Mouse (Mus musculus): Measurements from ENCODE around the gene Exoc7. TPM values are rescaled to one million over a fixed set of nuclear protein-coding genes. Genes with fewer than 3 reads are reported as not detected.

Exoc7 gene
- total RNA-seq, 2 experiments from 2014 or later = 54.0 to 62.6 TPM

- DNase-seq = no peak
These were observed 5.3 kb upstream of the Exoc7 start for GRCm38 (mm10) chr11:116312359-116312758.

- DNase-seq = peak; percentile 39
These were observed 4.1 kb upstream of the Exoc7 start for GRCm38 (mm10) chr11:116311169-116311568.

- no peak for DNase-seq
These were observed 2.6 kb upstream of the Exoc7 start for GRCm38 (mm10) chr11:116309601-116310000.

DNA sequence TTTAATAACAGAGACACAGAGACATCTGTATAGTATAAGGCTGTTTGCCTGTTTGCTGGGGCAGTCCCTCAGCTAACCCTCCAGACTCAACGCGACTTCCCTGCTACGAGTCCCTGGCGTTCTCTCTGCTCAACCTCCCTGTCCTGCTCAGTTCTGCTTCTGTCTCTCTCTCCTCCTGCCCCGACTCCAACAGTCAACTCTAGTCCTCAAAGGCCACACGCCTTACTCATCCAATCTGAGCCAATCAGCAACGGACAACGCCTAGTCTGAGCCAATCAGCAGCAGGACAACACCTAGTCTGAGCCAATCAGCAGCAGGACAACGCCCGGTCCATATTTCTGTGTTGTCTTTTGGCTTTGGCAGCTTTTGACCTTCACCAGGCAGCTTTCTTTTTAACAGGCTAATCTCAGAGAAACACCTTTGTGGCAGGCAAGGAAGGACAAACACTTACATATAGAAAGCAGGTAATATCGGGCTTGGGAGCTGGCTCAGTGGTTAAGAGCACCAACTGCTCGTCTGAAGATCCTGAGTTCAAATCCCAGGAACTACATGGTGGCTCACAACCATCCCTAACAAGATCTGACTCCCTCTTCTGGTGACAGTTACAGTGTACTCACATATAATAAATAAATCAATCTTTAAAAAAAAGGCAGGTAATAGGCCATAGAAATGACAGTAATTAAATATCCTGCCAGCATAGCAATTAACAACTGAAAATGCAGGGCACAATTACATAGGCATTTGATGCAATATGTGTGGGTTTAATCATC, 914 bp upstream of the Exoc7 start:
- DNase-seq = no peak

DNA sequence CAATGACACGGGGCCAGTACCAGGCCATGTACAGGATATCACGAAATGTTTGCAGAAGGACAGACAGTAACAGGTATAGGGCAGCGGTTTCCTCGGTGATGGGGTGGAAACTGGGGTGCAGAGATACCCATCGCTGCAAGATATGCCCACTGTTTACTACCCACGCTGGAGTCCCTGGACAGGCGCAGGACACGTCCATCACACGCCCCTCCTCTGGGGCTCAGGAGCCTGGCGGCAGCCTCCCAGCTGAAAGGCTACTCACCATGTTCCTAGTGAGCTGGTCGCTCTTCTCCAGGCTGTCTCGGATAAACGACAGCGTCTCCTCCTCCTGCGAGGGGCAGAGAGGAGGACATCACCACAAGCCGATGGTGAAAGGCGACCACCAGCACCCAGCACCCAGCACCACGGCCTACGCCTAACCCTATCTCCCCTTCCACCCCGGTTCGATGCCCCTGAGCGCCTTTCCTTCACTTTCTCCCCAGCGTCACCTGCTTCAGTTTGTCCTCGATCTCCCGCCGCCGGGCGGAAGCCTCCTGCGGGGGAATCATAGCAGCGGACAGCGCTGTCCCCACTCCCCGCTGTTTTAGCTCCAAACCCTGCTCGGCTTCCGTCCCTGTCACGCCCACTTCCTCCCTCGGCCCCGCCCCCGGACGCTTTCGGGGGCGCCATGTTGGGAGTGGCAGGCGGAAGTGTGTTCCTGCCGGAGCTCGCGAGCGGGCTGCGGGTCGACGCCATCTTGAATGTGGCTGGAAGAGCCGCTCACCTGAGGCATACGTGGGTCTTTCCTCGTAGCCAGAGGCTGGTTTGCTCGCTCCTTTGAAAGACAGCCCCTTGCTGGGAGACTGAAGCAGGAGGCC, 679 bp downstream of the Exoc7 start:
- DNase-seq = peak; percentile 97

DNA sequence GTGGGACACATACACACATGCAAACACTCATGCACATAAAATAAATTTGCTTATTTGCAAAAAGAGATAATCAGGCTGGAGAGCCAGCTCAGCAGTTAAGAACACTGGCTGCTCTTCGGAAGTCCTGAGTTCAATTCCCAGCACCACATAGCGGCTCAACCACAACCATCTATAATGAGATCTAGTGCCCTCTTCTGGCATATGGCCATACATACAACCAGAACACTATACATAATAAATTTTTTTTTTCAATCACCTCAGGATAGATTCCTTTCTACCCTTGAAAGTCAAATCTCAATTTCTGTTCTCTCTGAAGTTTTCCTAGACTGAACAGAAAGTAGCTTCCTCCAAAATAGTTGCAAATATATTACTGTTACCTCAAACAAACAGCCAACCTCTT, 1.6 kb downstream of the Exoc7 start:
- no peak for DNase-seq

DNA sequence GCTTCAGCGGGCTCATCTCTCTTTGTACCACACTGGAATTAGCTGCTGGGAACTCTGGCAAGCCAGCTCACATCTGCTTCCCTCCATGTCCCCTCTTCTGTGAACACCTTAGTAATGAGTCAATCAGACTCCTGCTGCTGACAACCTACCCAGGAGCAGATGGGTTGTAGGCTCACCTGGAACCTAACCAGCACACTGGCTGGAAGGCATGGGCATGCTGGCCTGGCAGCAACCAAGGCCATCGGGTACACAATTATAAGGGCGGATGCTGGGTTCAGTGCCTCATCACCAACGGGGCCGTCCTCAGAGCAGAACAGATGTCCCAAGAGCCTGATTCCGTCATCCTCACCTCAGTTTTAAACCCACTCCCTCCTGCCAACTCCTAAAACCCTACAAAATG, 8.4 kb downstream of the Exoc7 start:
- no peak for DNase-seq

DNA sequence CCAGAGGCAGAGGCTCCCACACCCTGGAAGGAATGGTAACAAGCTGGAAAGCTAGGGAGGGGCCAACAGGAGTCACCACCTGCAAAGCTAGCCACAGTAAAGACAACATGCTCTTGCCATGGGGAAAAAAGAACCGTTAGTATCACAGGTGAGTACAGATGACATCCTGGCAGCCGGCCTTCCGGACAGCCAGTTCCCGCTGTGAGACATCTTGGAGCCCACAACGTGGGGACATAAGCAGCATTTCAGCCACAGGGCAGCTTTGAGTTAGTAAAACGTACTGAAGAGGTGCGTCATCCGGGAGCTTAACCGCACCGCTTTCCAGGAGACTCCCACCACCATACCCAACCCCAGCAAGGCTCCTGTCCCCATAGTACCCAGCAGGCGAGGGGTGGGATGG, 8.8 kb downstream of the Exoc7 start:
- DNase-seq = no peak

- DNase-seq = no peak
These were observed 10.0 kb downstream of the Exoc7 start for GRCm38 (mm10) chr11:116297017-116297416.

DNA sequence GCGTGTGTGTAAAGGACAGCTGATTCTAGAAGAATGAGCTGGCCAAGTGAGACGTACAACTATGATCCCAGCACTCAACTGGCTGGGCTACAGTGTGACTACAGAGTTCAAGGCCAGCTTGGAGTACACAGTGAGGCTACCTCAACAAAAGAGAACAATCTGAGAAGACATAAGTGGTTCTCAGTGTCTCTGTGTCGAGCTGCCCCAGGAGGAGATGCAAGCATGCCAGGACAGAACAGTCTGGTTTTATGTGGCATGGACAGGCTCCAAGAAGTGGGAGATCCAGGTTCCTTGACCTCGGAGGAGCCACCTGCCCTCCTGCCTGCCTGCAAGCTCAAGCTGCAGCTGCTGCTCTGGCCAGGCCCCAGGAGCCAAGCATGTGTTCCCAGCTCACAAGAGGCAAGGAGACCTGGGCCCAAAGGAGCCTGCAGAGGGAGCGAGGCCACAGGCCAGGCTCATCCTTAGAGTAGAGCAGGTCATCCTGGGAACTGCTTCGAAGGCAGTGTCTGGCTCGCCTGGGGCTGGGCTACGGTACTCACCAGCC, 10.8 kb downstream of the Exoc7 start:
- DNase-seq = no peak

GRCm38 (mm10) chr11:116294319-116294718, 12.7 kb downstream of the Exoc7 start:
- peak; percentile 72 for DNase-seq

GRCm38 (mm10) chr11:116293538-116294137, 13.4 kb downstream of the Exoc7 start:
- DNase-seq = no peak

GRCm38 (mm10) chr11:116292401-116292800, 14.6 kb downstream of the Exoc7 start:
- DNase-seq = no peak

GRCm38 (mm10) chr11:116290556-116290955, 16.5 kb downstream of the Exoc7 start:
- DNase-seq = no peak

DNA sequence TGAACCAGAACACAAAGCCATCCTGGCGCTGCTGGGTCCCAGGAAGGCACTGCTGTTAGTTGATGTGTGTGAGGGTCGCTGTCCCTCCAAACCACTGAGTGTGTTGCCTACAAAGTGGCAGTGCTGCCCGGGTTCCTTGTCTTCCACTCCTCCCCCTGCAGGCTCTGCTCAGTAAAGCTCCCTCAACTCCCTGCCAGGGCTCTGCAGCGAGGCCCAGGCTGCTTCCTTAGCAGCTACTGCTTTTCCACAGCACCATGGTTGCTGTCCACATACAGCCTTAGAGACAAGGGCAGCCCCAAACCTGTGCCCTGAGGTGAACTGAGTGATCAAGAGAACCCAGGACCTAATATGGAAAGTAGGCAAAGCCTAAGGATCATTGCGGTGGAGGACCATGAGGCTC, 19.7 kb downstream of the Exoc7 start:
- DNase-seq = no peak

DNA sequence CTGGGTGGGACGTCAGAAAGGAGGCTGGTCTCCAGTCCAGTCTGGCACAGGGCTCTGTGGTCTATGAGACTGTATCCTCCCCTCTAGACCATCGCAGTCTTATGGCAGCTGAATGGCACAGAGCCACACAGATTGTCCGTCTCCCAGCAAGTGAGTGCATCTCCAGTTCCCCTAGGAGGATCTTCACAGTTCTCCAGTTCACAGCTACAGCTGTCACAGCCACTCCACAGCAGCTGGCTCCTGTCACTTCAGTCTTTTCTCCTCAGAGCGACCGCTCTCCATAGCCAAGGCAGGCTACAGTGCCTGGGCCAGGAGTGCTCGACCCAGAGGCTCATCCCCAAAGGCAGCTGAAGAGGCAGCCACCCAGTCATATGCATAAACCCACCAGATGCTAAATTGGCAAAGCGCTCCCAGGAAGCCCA, 21.3 kb downstream of the Exoc7 start:
- DNase-seq = peak; percentile 48

DNA sequence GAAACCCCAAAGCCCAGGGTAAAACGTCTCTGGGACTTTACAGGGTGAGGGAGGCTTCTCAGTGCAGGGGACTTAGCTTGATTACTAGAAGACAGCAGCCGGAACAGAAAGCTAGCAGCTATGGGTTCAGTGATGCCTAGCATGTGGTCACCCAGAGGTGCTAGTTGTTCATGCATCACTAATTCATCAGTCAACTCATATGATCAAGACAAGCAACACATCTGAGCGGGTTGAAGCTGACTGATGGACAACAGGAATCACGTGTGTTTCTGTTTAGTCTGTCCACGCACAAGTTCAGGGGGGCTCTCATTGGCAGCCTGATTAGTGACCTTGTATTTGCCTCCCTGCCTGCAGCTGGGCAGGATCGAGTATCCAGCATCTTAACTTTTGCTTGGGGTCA, 23.1 kb downstream of the Exoc7 start:
- no peak for DNase-seq

- no peak for DNase-seq
These were observed 24.0 kb downstream of the Exoc7 start for GRCm38 (mm10) chr11:116282912-116283521.

- DNase-seq = no peak
These were observed 24.9 kb downstream of the Exoc7 start for GRCm38 (mm10) chr11:116282089-116282488.

- no peak for DNase-seq
These were observed 25.4 kb downstream of the Exoc7 start for GRCm38 (mm10) chr11:116281671-116282070.

DNA sequence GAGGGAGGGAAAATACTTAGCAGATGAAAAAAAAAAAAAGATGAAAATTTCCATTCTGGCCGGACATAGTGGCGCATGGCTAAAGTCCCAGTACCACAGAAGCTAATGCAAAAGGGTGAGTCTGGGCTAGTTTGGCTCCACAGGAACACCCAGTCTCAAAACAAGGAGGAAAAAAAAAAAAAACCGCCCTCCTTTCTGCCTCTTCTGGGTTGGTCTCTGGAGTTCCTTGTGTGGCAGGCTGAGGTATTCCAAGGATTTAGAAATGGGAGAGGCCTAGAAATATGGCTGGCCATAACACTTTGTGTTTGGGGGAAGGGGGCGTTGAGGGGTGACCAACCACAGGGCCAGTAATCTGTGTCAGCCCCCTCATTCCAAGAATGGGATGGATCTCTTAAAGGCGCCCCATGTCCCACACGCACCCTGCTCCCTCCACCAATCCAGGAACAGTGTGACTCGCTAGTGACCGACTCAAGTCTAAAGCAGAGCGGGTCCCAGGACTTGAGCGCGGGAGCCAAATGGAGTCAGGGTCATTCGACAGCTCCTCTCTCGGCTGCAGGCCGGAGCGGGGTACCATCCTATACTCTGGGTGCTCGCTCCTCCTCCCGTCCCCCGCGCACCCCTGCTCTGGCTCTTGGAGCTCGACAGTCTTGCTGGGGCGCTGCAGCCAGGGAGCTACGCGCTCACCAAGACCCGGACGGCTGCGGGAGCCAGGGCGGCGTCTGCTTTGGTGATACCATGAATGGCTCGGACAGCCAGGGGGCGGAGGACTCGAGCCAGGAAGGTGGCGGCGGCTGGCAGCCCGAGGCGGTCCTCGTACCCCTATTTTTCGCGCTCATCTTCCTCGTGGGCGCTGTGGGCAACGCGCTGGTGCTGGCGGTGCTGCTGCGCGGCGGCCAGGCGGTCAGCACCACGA, 26.0 kb downstream of the Exoc7 start, which contains the start of gene Galr2:
Galr2 (plus strand) TSS at position 189 of the 913 bp plus-strand sequence.
- no peak for DNase-seq
